Mouse (Mus musculus): ENCODE measurements around the gene Hmgcs2. TPM values are rescaled to one million over a fixed set of nuclear protein-coding genes. Genes with fewer than 3 reads are reported as not detected.

Hmgcs2 gene
- polyA plus RNA-seq, 1 experiment from 2014 or later, result 12.2 TPM

GRCm38 (mm10) chr3:98246985-98247751 is 33.1 kb upstream of the Hmgcs2 start:
- H3K27ac ChIP-seq (ENCODE audit: low read length), result no peak overlapping the region
- H3K27me3 ChIP-seq (ENCODE audit: control insufficient read depth, insufficient read depth, low read length), result no peaks in the 10 kb centered on the region
- no peak overlapping the region for H3K4me2 ChIP-seq (replicated peaks; ENCODE audit: low read depth, low read length)
- H3K4me1 ChIP-seq (ENCODE audit: control insufficient read depth, insufficient read depth, low read length), result no peaks in the 10 kb centered on the region
- H3K36me3 ChIP-seq (ENCODE audit: control insufficient read depth, insufficient read depth, low read length), result no peaks in the 10 kb centered on the region
- ATAC-seq (ENCODE audit: insufficient number of reproducible peaks, insufficient read depth, low FRiP score, low read depth), result 0 out of 2 replicates have a peak, but pooled peaks have one; percentile 29
- 43% methylated on average over 7 of the region's 7 CpGs for WGBS
- no peaks in the 10 kb centered on the region for H3K9me3 ChIP-seq (ENCODE audit: control insufficient read depth, low read depth, low read length)
- H3K9ac ChIP-seq (replicated peaks; ENCODE audit: low read depth, low read length), result no peak overlapping the region
- no peak overlapping the region for H3K4me3 ChIP-seq (ENCODE audit: low read depth, low read length)

GRCm38 (mm10) chr3:98249378-98249777 is 30.9 kb upstream of the Hmgcs2 start:
- Histone ChIP-seq H3K9me3 (ENCODE audit: control insufficient read depth, low read depth, low read length) (peaks cover 7% of the 10 kb centered on the region; the same call in 1 of the 2 replicates), H3K4me3 (ENCODE audit: low read depth, low read length) (no peak overlapping the region), H3K36me3 (ENCODE audit: control insufficient read depth, insufficient read depth, low read length) (no peaks in the 10 kb centered on the region), H3K27ac (ENCODE audit: low read length) (no peak overlapping the region), H3K4me2 (replicated peaks; ENCODE audit: low read depth, low read length) (no peak overlapping the region), H3K27me3 (ENCODE audit: control insufficient read depth, insufficient read depth, low read length) (no peaks in the 10 kb centered on the region), H3K4me1 (ENCODE audit: control insufficient read depth, insufficient read depth, low read length) (no peaks in the 10 kb centered on the region), H3K9ac (replicated peaks; ENCODE audit: low read depth, low read length) (no peak overlapping the region)
- no peak for ATAC-seq (ENCODE audit: insufficient number of reproducible peaks, insufficient read depth, low FRiP score, low read depth)
- WGBS, result 92% methylated on average over 2 of the region's 2 CpGs

- H3K4me2 ChIP-seq (replicated peaks; ENCODE audit: low read depth, low read length), result no peak overlapping the region
- no peak overlapping the region for H3K27ac ChIP-seq (ENCODE audit: low read length)
- no peak for ATAC-seq (ENCODE audit: insufficient number of reproducible peaks, insufficient read depth, low FRiP score, low read depth)
- no peak overlapping the region for H3K9ac ChIP-seq (replicated peaks; ENCODE audit: low read depth, low read length)
- WGBS, result 74% methylated on average over 11 of the region's 11 CpGs
- H3K27me3 ChIP-seq (ENCODE audit: control insufficient read depth, insufficient read depth, low read length), result no peaks in the 10 kb centered on the region
- H3K36me3 ChIP-seq (ENCODE audit: control insufficient read depth, insufficient read depth, low read length), result no peaks in the 10 kb centered on the region
- peaks cover 7% of the 10 kb centered on the region; the same call in 1 of the 2 replicates for H3K9me3 ChIP-seq (ENCODE audit: control insufficient read depth, low read depth, low read length)
- no peak overlapping the region for H3K4me3 ChIP-seq (ENCODE audit: low read depth, low read length)
- H3K4me1 ChIP-seq (ENCODE audit: control insufficient read depth, insufficient read depth, low read length), result no peaks in the 10 kb centered on the region
Measured at GRCm38 (mm10) chr3:98249833-98250448, 30.3 kb upstream of the Hmgcs2 start.

GRCm38 (mm10) chr3:98254059-98254458 is 26.2 kb upstream of the Hmgcs2 start:
- ATAC-seq (ENCODE audit: insufficient number of reproducible peaks, insufficient read depth, low FRiP score, low read depth), result no peak
- Histone ChIP-seq H3K27ac (ENCODE audit: low read length) (no peak overlapping the region), H3K36me3 (ENCODE audit: control insufficient read depth, insufficient read depth, low read length) (no peaks in the 10 kb centered on the region), H3K9me3 (ENCODE audit: control insufficient read depth, low read depth, low read length) (peaks cover 7% of the 10 kb centered on the region; the same call in 1 of the 2 replicates), H3K4me2 (replicated peaks; ENCODE audit: low read depth, low read length) (no peak overlapping the region), H3K9ac (replicated peaks; ENCODE audit: low read depth, low read length) (no peak overlapping the region), H3K4me1 (ENCODE audit: control insufficient read depth, insufficient read depth, low read length) (no peaks in the 10 kb centered on the region), H3K4me3 (ENCODE audit: low read depth, low read length) (no peak overlapping the region), H3K27me3 (ENCODE audit: control insufficient read depth, insufficient read depth, low read length) (no peaks in the 10 kb centered on the region)
- 88% methylated on average over 3 of the region's 3 CpGs for WGBS

- no peak for ATAC-seq (ENCODE audit: insufficient number of reproducible peaks, insufficient read depth, low FRiP score, low read depth)
- Histone ChIP-seq H3K4me2 (replicated peaks; ENCODE audit: low read depth, low read length) (no peak overlapping the region), H3K9ac (replicated peaks; ENCODE audit: low read depth, low read length) (no peak overlapping the region), H3K4me1 (ENCODE audit: control insufficient read depth, insufficient read depth, low read length) (no peaks in the 10 kb centered on the region), H3K27ac (ENCODE audit: low read length) (no peak overlapping the region), H3K27me3 (ENCODE audit: control insufficient read depth, insufficient read depth, low read length) (no peaks in the 10 kb centered on the region), H3K36me3 (ENCODE audit: control insufficient read depth, insufficient read depth, low read length) (no peaks in the 10 kb centered on the region), H3K9me3 (ENCODE audit: control insufficient read depth, low read depth, low read length) (peaks cover 7% of the 10 kb centered on the region; the same call in 1 of the 2 replicates), H3K4me3 (ENCODE audit: low read depth, low read length) (no peak overlapping the region)
- 82% methylated on average over 8 of the region's 8 CpGs for WGBS
Measured at GRCm38 (mm10) chr3:98254656-98255583, 25.3 kb upstream of the Hmgcs2 start.

GRCm38 (mm10) chr3:98258723-98259122 is 21.5 kb upstream of the Hmgcs2 start:
- no peaks in the 10 kb centered on the region for H3K36me3 ChIP-seq (ENCODE audit: control insufficient read depth, insufficient read depth, low read length)
- H3K9ac ChIP-seq (replicated peaks; ENCODE audit: low read depth, low read length), result no peak overlapping the region
- H3K27ac ChIP-seq (ENCODE audit: low read length), result no peak overlapping the region
- no peaks in the 10 kb centered on the region for H3K27me3 ChIP-seq (ENCODE audit: control insufficient read depth, insufficient read depth, low read length)
- no peaks in the 10 kb centered on the region for H3K4me1 ChIP-seq (ENCODE audit: control insufficient read depth, insufficient read depth, low read length)
- H3K4me3 ChIP-seq (ENCODE audit: low read depth, low read length), result no peak overlapping the region
- no peak for ATAC-seq (ENCODE audit: insufficient number of reproducible peaks, insufficient read depth, low FRiP score, low read depth)
- WGBS, result 90% methylated on average over 4 of the region's 4 CpGs
- H3K4me2 ChIP-seq (replicated peaks; ENCODE audit: low read depth, low read length), result no peak overlapping the region
- H3K9me3 ChIP-seq (ENCODE audit: control insufficient read depth, low read depth, low read length), result no peaks in the 10 kb centered on the region

- no peak overlapping the region for H3K27ac ChIP-seq (ENCODE audit: low read length)
- WGBS, result 80% methylated on average over 5 of the region's 5 CpGs
- no peak overlapping the region for H3K4me3 ChIP-seq (ENCODE audit: low read depth, low read length)
- no peak for ATAC-seq (ENCODE audit: insufficient number of reproducible peaks, insufficient read depth, low FRiP score, low read depth)
- no peak overlapping the region for H3K4me2 ChIP-seq (replicated peaks; ENCODE audit: low read depth, low read length)
- no peak overlapping the region for H3K9ac ChIP-seq (replicated peaks; ENCODE audit: low read depth, low read length)
- no peaks in the 10 kb centered on the region for H3K9me3 ChIP-seq (ENCODE audit: control insufficient read depth, low read depth, low read length)
- H3K27me3 ChIP-seq (ENCODE audit: control insufficient read depth, insufficient read depth, low read length), result no peaks in the 10 kb centered on the region
- H3K4me1 ChIP-seq (ENCODE audit: control insufficient read depth, insufficient read depth, low read length), result no peaks in the 10 kb centered on the region
- H3K36me3 ChIP-seq (ENCODE audit: control insufficient read depth, insufficient read depth, low read length), result no peaks in the 10 kb centered on the region
Measured at GRCm38 (mm10) chr3:98259271-98259751, 20.9 kb upstream of the Hmgcs2 start.

- no peak for ATAC-seq (ENCODE audit: insufficient number of reproducible peaks, insufficient read depth, low FRiP score, low read depth)
- no peak overlapping the region for H3K4me2 ChIP-seq (replicated peaks; ENCODE audit: low read depth, low read length)
- no peak overlapping the region for H3K27ac ChIP-seq (ENCODE audit: low read length)
- H3K9me3 ChIP-seq (ENCODE audit: control insufficient read depth, low read depth, low read length), result no peaks in the 10 kb centered on the region
- no peaks in the 10 kb centered on the region for H3K27me3 ChIP-seq (ENCODE audit: control insufficient read depth, insufficient read depth, low read length)
- 76% methylated on average over 3 of the region's 3 CpGs for WGBS
- H3K9ac ChIP-seq (replicated peaks; ENCODE audit: low read depth, low read length), result no peak overlapping the region
- no peaks in the 10 kb centered on the region for H3K36me3 ChIP-seq (ENCODE audit: control insufficient read depth, insufficient read depth, low read length)
- no peak overlapping the region for H3K4me3 ChIP-seq (ENCODE audit: low read depth, low read length)
- no peaks in the 10 kb centered on the region for H3K4me1 ChIP-seq (ENCODE audit: control insufficient read depth, insufficient read depth, low read length)
Measured at GRCm38 (mm10) chr3:98260534-98260933, 19.7 kb upstream of the Hmgcs2 start.

All from stomach, embryonic 14.5 days (tissue).